Mouse (Mus musculus) gastrocnemius, postnatal 36 days (tissue): ENCODE results near the gene Rps8. TPM values are rescaled to one million over a fixed set of nuclear protein-coding genes. Genes with fewer than 3 reads are reported as not detected.
"Not testable (repeated sequence)": the region's sequence is repeated elsewhere in the genome, so short reads cannot be mapped to it uniquely, and the experiment has no call there.

Source experiments
- DNase-seq, 2 experiments: peaks; one replicate each; pipeline ENCODE4 v3.0.0; 2022
- intact Hi-C: fragments of 180-260 bp; cut with DNase I; formaldehyde crosslinking; loops from one replicate; pipeline ENCODE4 v1.15.1; 2025
- long read RNA-seq, 2 experiments: library from polyadenylated mRNA; stranded (forward); transcript quantifications; one replicate each; pipeline ENCODE4 v2.0.0; 2021
- total RNA-seq, 2 experiments: library from RNA; stranded (reverse); gene quantifications; 2 replicates each; pipeline ENCODE4 v1.2.3; 2021

The Rps8 gene
- 100 to 1,000 TPM; 497 to 579 TPM for total RNA-seq
- long read RNA-seq, experiment 1, transcript Rps8-203 (2 exons, 353 nt): minor isoform, 10 of 195 reads
- long read RNA-seq, experiment 1, transcript Rps8-201 (6 exons, 860 nt): major isoform, 167 of 195 reads
- long read RNA-seq, experiment 1, partial matches to known transcripts: 15 of 195 reads
- long read RNA-seq, experiment 1, other reads (novel, unspliced or antisense): 3 of 195 reads
- long read RNA-seq, experiment 2, transcript Rps8-201 (6 exons, 860 nt): major isoform, 235 of 273 reads
- long read RNA-seq, experiment 2, transcript Rps8-203 (2 exons, 353 nt): minor isoform, 9 of 273 reads
- long read RNA-seq, experiment 2, partial matches to known transcripts: 22 of 273 reads
- long read RNA-seq, experiment 2, other reads (novel, unspliced or antisense): 7 of 273 reads

- DNase-seq: peak; percentile 77 to 78
- intact Hi-C loops: no loop called here
Observed at GRCm38 (mm10) chr4:117155792-117156355, at the start of gene Rps8. Rps8 (minus strand) TSS chr4:117156243.

DNA sequence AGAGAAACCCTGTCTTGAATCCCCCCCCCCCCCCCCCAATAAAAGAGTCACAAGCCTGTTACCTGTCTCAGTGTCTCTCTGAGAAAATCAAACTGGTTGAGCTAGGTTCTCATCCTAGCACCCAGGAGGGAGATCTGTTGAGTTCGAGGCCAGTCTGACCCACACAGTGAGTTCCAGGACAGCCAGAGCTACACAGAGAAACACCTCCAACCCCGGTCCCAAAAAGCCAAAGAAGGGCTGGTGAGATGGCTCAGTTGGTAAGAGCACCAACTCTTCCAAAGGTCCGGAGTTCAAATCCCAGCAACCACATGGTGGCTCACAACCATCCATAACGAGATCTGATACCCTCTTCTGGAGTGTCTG, 46.9 kb upstream of the Rps8 start:
- no peak for DNase-seq
- intact Hi-C loops: no loop called here

GRCm38 (mm10) chr4:117202046-117202991, 46.3 kb upstream of the Rps8 start:
- intact Hi-C loops: no loop called here
- no peak for DNase-seq

DNA sequence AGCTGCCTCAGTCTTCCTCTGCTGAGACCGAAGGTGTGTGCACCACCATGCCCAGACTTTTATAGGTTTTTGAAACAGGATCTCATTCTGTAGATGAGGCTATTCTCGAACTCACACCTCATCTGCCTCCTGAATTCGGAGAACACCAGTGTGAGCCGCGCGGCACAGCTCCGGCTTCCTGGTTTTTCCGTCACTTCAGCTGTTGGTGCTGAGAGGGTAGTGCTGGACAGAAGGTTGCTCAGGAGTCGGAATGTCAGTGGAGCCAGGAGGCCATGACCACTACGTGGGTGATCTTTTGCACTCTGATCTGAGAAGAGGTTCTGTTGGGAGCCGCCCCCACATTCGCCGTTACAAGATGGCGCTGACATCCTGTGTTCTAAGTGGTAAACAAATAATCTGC, 35.8 kb upstream of the Rps8 start:
- intact Hi-C loops: no loop called here

DNA sequence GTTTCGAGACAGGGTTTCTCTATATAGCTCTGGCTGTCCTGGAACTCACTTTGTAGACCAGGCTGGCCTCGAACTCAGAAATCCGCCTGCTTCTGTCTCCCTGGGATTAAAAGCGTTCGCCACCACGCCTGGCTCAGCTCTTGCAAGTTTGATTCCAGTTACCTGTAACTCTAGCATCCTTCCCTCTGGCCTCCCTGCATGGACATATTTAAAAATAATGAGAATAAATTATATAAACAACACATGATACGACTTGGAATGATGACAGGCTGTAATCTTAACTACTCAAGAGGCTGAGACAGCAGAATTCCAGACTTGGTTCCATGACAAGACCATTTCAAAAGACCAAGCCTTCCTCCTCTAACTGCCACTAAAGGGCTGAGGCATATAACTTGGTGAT, 34.6 kb upstream of the Rps8 start:
- DNase-seq: no peak
- intact Hi-C loops: no loop called here

More for the DNA sequence above, 35.8 kb upstream of the Rps8 start:
- DNase-seq: no peak

GRCm38 (mm10) chr4:117189856-117190543, 34.0 kb upstream of the Rps8 start:
- DNase-seq: no peak
- intact Hi-C loops: no loop called here

GRCm38 (mm10) chr4:117189382-117189855, 33.4 kb upstream of the Rps8 start:
- intact Hi-C loops: no loop called here
- DNase-seq: peak; percentile 73 to 76

- no peak for DNase-seq
- intact Hi-C loops: no loop called here
Observed at GRCm38 (mm10) chr4:117188969-117189368, 32.9 kb upstream of the Rps8 start.

DNA sequence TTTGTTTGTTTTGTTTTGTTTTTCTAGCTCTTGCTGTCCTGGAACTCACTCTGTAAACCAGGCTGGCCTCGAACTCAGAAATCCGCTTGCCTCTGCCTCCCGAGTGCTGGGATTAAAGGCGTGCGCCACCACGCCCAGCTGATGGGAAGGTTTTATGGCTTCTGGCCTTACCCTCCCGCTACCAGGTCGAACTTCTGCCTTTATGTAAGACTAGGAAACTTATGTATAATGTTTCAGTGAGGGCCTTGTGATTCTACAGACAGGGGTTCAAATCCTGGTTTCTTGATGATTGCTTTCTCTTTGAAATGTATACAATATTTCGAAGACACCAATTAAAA, 26.7 kb upstream of the Rps8 start:
- intact Hi-C loops, DNase-seq: not testable (repeated sequence)

DNA sequence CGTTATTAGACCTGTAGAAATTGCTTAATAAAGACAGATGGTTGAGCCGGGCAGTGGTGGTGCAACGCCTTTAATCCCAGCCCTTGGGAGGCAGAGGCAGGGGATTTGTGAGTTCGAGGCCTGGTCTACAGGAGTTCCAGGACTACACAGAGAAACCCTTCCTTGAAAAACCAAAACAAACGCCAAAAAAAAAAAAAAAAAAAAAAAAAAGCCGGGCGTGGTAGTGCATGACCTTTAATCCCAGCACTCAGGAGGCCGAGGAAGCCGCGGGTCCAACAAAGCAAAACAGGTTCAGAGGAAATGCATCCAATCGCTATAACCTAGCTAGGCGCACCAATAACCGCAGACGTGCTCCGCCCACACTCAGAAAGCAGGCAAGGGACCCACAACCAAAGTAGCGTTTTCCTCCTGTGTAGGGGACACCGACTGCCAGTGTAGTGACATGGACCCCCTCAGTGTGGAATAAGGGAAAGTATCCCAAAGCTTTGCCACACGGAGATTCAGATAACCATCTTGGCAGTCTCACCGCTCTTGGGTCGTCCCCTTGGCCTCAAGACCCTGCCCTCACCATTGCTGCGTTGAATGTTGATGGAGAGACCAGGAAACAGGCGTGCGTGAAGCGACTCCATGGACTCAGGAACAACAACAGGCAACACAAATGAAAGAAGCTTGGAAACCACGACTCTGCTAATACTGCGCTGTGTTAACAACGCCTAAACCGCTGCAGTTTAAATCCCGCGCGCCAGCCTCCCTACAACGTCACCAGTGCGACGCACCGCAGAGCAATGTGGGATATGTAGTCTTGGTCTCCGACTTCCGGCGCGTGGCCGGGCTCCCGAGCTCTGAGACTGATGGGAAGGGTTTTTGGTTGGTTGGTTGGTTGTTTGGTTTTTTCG, 26.1 kb upstream of the Rps8 start, which contains the start of gene Kif2c:
TSS of gene Kif2c (minus strand) at position 777 of the 896 bp plus-strand sequence.
- DNase-seq: peak; percentile 87 to 88
- intact Hi-C loops: no loop called here

DNA sequence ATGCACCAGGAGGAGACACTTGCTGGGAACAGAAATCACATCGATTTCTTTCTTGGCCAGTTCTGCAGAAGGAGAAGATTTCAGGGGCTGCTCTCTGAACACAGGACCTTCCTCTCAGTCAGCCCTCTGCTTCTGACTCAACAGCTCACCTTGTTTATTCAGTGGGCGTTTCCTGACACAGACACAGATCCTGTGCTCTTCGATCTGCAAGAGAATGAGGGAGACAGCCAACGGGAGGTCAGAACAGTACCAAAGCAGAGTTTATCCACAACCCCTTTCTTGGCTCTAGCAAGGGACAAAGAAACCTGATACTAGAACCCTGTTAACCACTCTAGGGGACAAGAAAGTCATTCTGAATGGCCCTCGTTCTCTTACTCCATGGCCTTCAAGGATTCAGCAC, 13.9 kb upstream of the Rps8 start:
- intact Hi-C loops: no loop called here
- no peak for DNase-seq

DNA sequence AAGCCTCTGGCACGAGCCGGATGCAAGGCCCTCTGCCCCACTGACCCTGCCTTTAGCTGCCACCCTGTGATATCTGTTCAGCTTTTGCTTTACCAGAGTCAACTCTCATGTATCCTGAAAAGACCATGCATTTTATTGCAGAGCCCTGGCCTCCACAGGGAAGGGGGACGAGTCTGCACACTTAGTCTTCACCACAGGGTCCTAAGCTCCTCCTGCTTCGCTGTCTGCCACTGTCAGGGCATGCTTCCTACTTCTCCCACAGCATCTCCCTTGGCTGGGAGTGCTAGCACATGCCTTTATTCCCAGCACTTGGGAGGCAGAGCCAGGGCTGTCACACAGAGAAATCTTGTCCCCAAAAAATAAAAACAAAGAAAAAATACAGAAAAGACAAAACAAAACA, 5.1 kb upstream of the Rps8 start:
- intact Hi-C loops: no loop called here
- no peak for DNase-seq

- no peak for DNase-seq
- intact Hi-C loops: no loop called here
Observed at GRCm38 (mm10) chr4:117159666-117160065, 3.6 kb upstream of the Rps8 start.

DNA sequence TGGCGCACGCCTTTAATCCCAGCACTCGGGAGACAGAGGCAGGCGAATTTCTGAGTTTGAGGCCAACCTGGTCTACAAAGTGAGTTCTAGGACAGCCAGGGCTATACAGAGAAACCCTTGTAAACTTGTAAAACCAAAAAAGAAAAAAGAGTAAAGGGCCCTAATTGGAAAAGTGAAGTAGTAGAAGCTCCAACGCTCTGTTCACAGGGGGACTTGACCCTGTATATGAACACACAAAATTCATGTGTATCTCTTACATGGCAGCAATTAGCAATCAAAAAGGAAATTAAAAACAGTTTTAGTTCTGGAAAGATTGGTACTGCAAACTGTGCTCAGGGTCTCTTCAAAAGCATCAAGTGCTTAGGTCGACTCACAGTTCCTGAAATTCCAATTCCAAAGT, 329 bp upstream of the Rps8 start:
- DNase-seq: no peak
- intact Hi-C loops: no loop called here

GRCm38 (mm10) chr4:117155020-117155791, 837 bp downstream of the Rps8 start:
- intact Hi-C loops: no loop called here
- DNase-seq: no peak

DNA sequence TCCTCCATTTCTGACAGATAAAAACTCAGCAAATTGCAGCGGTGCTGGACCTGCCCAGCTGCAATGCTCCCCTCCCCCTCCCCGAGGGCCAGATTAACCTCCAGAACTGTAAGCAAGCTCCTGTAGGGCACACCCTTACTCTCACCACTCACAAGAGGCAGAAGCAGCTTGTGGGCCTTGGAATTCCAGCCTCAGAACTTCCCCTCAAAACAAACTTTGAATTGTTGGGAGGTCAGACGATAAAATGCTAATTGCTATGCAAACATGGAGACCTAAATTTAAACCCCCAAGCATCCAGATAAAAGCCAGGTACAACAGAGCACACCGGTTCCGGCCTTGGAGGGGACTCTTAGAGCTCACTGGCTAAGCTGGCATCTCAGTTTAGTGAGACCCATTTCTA, 3.3 kb downstream of the Rps8 start:
- intact Hi-C loops: no loop called here
- DNase-seq: no peak

GRCm38 (mm10) chr4:117151416-117151815, 4.6 kb downstream of the Rps8 start:
- DNase-seq: no peak
- intact Hi-C loops: no loop called here

GRCm38 (mm10) chr4:117150212-117150733, 5.8 kb downstream of the Rps8 start:
- intact Hi-C loops: no loop called here
- no peak for DNase-seq
